Mouse (Mus musculus): ENCODE measurements around the gene Mus81.

- TF ChIP-seq POLR2A (IDR thresholded peaks at IDR 0.05; ENCODE audit: low read depth, low read length) (no peak), CTCF (conservative IDR thresholded peaks at IDR 0.05; ENCODE audit: insufficient read depth, insufficient read length, low read depth, low read length) (no peak)
Observed at GRCm38 (mm10) chr19:5513005-5513349, 24.8 kb upstream of the Mus81 start.
